Mouse (Mus musculus): ENCODE measurements at regions not wholly inside any gene's neighbourhood (a gene's known extent, or its start where the extent isn't known, plus 50 kb on each side); places are given as distances from the start of the nearest gene placed in this dataset.
A peak's percentile ranks its signal among the peaks of the same experiment; 100 is the strongest.
"Not testable (repeated sequence)": the region's sequence is repeated elsewhere in the genome, so short reads cannot be mapped to it uniquely, and the experiment has no call there.

DNA sequence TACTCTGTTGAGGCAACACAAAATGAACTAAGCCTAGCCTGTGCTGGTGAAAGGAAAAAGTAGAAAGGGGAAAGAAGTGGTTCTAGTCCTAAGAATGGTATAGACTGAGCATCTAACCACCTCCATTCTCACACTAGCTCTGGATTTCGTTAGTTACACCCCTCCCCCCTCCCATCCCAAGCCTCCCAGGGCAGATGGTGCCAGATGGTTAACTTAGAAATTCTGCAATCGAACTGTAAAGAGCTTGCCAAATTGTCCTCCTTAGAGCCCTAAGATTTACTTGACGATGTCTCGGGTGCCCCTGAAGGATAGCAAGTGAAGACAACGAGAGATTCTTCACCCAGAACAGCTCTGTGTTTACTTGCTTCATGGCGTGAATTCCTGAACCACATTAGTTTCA is 453.7 kb upstream of the Clint1 start:
- Histone ChIP-seq H3K27me3 (replicated peaks) (no peaks in the 10 kb centered on the region), H3K4me3 (no peak overlapping the region), H3K36me3 (replicated peaks) (no peaks in the 10 kb centered on the region), H3K4me1 (peaks cover 10% of the 10 kb centered on the region; the same call in 1 of the 2 replicates), H3K9ac (no peak overlapping the region), H3K4me2 (no peak overlapping the region), H3K27ac (no peak overlapping the region), H3K9me3 (no peaks in the 10 kb centered on the region)
- no peak for ATAC-seq (replicated peaks)
- 60% methylated on average over 6 of the region's 6 CpGs for WGBS

- Histone ChIP-seq H3K4me3 (no peak overlapping the region), H3K9ac (no peak overlapping the region), H3K4me1 (no peaks in the 10 kb centered on the region), H3K4me2 (no peak overlapping the region), H3K27ac (no peak overlapping the region), H3K9me3 (no peaks in the 10 kb centered on the region), H3K27me3 (replicated peaks) (no peaks in the 10 kb centered on the region), H3K36me3 (replicated peaks) (no peaks in the 10 kb centered on the region)
- no peak for ATAC-seq (replicated peaks)
- WGBS, result 80% methylated on average over 10 of the region's 10 CpGs
Measured at GRCm38 (mm10) chr11:45404377-45405029, 447.3 kb upstream of the Clint1 start.

DNA sequence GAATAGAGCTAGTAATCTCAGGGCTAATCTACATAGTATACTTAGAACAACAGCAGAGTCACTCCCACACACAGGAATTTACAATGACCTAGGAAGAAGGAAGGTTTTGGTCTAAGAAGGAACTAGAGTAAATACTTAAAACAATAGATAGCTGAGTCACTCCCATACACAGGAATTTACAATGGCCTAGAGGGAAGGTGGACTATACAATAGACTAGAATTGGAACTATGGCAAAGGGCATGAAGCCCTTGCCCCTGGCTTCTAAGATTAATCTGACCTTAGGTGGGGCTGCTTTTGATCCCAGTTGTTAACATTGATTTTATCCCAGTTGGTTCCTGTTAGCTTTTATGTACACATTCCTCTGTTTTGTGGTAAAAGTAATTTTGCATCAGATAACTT is 427.8 kb upstream of the Clint1 start:
- not testable (repeated sequence) for ATAC-seq (replicated peaks); H3K27me3 ChIP-seq (replicated peaks); H3K36me3 ChIP-seq (replicated peaks)

DNA sequence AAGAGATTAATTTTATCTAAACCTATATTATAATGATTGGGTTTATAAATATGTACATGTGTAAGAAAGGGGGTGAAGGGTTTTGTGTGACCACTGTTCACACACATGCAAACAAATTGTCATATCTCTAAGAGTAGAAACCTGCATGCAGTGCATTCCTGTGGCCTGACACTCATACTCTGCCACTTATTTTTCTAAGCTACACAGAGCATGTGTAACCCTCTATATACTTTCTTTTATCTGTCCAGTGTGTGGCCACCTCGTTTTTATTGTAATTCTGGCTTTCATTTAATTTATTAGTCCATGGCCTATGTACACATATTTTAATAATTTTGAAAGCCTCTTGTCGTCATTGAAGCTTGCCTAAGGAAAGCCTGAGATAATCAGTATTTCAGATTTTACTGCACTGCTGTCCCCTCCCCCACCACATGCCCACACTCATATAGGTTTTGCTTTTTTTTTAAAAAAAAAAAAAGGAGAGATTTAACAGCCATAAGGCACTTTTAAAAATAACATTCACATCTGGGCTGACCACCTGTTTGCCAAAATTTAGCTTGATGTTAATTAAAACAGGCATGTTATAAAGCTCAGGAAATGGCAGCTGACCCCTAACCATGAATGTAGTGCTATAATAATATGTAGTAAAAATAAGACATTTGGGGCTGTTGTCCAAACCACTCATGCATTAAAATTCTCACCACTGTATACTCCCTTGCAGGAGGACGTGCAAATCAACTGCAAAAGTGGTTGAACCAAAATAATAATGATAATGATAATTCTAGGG is 410.7 kb upstream of the Clint1 start:
- H3K4me2 ChIP-seq, result no peak overlapping the region
- H3K4me1 ChIP-seq, result no peaks in the 10 kb centered on the region
- no peaks in the 10 kb centered on the region for H3K27me3 ChIP-seq (replicated peaks)
- no peak for ATAC-seq (replicated peaks)
- H3K9me3 ChIP-seq, result no peaks in the 10 kb centered on the region
- no peak overlapping the region for H3K9ac ChIP-seq
- no peaks in the 10 kb centered on the region for H3K36me3 ChIP-seq (replicated peaks)
- WGBS, result 66% methylated on average over 3 of the region's 3 CpGs
- no peak overlapping the region for H3K4me3 ChIP-seq
- H3K27ac ChIP-seq, result no peak overlapping the region

More for the DNA sequence above, 427.8 kb upstream of the Clint1 start:
- H3K9ac ChIP-seq, H3K4me3 ChIP-seq, H3K9me3 ChIP-seq, H3K27ac ChIP-seq, H3K4me2 ChIP-seq, H3K4me1 ChIP-seq: not testable (repeated sequence)

DNA sequence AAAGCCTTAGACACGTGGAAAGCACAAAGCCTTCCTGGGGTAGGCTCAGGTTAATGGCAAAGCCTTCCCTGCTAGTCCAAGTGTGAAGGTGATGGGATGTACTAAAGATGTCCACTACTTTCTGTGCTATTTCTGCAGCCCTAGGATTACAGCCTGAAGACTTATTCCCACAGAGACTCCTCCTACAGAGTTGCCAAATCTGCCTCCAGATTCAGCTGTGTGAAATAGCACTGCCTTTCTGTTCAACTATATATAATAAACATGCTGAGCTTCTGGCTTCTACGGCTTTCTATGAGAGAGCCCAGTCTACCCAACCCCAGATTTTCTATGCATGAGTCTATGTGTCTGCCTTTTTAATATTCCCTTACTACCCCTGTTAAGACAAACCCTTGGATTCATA is 405.3 kb upstream of the Clint1 start:
- H3K4me2 ChIP-seq, result no peak overlapping the region
- no peak for ATAC-seq (replicated peaks)

DNA sequence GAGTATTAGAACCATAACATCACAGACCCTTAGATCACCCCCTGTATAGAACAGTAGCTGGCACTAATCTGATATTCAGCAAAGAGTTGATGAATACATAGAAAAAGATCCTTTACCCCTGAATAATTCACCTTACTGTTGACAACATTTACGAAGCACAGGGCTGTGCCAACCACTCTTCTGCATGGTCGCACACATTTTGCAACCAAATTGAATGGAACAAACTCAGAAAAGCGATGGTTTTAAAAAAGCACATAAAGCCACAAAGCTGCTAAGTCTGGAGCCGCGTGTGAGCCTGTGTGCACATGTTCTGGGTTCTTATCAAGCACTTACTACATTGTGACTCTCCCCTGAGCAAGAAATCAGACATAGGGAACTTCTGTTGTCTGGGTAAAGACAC is 397.6 kb upstream of the Clint1 start:
- ATAC-seq (replicated peaks), result no peak
- Histone ChIP-seq H3K9me3 (no peaks in the 10 kb centered on the region), H3K27me3 (replicated peaks) (no peaks in the 10 kb centered on the region), H3K36me3 (replicated peaks) (no peaks in the 10 kb centered on the region), H3K4me3 (no peak overlapping the region), H3K4me1 (0 out of 2 replicates have a peak, but pooled peaks cover 3% of the 10 kb centered on the region), H3K9ac (no peak overlapping the region), H3K4me2 (no peak overlapping the region), H3K27ac (no peak overlapping the region)
- WGBS, result 62% methylated on average over 5 of the region's 5 CpGs

More for the DNA sequence above, 405.3 kb upstream of the Clint1 start:
- Histone ChIP-seq H3K4me1 (no peaks in the 10 kb centered on the region), H3K9me3 (no peaks in the 10 kb centered on the region), H3K36me3 (replicated peaks) (no peaks in the 10 kb centered on the region), H3K4me3 (no peak overlapping the region), H3K9ac (no peak overlapping the region), H3K27me3 (replicated peaks) (no peaks in the 10 kb centered on the region), H3K27ac (no peak overlapping the region)
- 91% methylated on average over 2 of the region's 2 CpGs for WGBS

DNA sequence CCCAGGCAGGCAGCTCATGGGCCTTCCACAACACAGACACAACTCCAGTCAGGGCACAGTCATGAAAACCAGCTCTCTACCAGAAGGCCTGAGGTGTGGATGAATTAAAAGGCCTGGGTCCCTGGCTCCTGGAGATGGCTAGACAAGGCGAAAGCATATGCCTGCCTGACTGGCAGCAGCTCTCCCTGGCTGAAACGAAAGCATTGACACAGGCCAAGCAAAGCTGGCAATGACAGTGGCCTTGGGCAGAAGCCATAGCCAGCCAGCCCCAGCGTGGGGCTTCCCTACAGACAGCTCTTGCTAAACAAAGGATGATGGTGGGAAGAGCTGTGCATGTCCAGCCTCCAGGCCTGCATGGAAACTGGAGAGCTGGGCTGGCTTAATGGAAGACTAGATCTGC is 396.9 kb upstream of the Clint1 start:
- Histone ChIP-seq H3K4me2 (no peak overlapping the region), H3K4me3 (no peak overlapping the region), H3K9ac (no peak overlapping the region), H3K27ac (no peak overlapping the region), H3K9me3 (no peaks in the 10 kb centered on the region), H3K4me1 (peaks cover 7% of the 10 kb centered on the region; the same call in 1 of the 2 replicates), H3K36me3 (replicated peaks) (no peaks in the 10 kb centered on the region), H3K27me3 (replicated peaks) (no peaks in the 10 kb centered on the region)
- peak; percentile 54 for ATAC-seq (replicated peaks)
- WGBS, result 70% methylated on average over 3 of the region's 3 CpGs

- no peaks in the 10 kb centered on the region for H3K36me3 ChIP-seq (replicated peaks)
- no peaks in the 10 kb centered on the region for H3K9me3 ChIP-seq
- no peaks in the 10 kb centered on the region for H3K27me3 ChIP-seq (replicated peaks)
- WGBS, result 83% methylated on average over 3 of the region's 3 CpGs
- no peak overlapping the region for H3K27ac ChIP-seq
- H3K4me3 ChIP-seq, result no peak overlapping the region
- H3K4me2 ChIP-seq, result no peak overlapping the region
- H3K4me1 ChIP-seq, result peaks cover 12% of the 10 kb centered on the region; the same call in 1 of the 2 replicates
- no peak overlapping the region for H3K9ac ChIP-seq
- ATAC-seq (replicated peaks), result no peak
Measured at GRCm38 (mm10) chr11:45456724-45457123, 395.1 kb upstream of the Clint1 start.

- Histone ChIP-seq H3K27me3 (replicated peaks) (no peaks in the 10 kb centered on the region), H3K4me3 (no peak overlapping the region), H3K9me3 (no peaks in the 10 kb centered on the region), H3K4me2 (no peak overlapping the region), H3K27ac (no peak overlapping the region), H3K9ac (no peak overlapping the region), H3K4me1 (peaks cover 12% of the 10 kb centered on the region; the same call in 1 of the 2 replicates), H3K36me3 (replicated peaks) (no peaks in the 10 kb centered on the region)
- 79% methylated on average over 4 of the region's 4 CpGs for WGBS
- no peak for ATAC-seq (replicated peaks)
Measured at GRCm38 (mm10) chr11:45457597-45457996, 394.3 kb upstream of the Clint1 start.

DNA sequence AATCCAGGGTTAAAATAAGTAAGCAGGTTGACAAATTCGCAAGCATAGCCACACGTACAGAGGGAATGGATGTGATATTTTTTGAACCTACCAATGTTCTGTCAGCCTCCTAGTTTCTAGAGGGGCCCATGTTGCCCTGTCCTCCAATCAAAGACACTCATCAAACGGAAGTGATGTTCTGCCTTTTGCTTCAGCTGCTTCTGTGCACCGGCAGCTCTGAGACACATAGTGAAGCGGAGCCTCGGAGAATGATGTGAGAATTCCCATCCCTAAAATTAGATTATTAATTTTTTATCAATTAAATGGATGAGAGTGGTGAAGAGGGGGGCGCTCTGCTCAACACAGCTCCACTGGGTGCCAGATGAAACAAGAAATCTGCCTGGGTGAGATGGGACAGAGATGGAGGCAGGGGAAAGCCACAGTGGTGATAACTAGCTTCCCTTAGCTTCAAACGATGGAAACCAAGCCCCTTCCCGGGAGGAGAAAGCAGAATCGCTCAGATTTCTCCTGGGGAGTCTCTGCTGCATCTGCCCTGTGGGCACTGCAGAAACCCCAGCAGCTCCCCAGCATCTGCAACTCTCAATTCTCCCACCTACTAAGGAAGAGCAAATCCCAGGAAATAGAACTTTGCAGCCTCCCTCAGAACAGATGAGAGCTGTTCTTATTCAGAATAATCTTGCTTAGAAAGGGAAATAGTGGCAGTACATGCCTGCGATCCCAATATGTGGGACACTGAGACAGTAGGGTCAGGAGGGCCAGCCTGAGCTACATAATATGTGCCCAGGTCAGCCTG is 391.7 kb upstream of the Clint1 start:
- H3K4me1 ChIP-seq, result peaks cover 9% of the 10 kb centered on the region; the same call in 1 of the 2 replicates
- 71% methylated on average over 11 of the region's 11 CpGs for WGBS
- H3K27me3 ChIP-seq (replicated peaks), result no peaks in the 10 kb centered on the region
- H3K4me2 ChIP-seq, result no peak overlapping the region
- no peak overlapping the region; the same call in 1 of the 2 replicates for H3K27ac ChIP-seq
- no peaks in the 10 kb centered on the region for H3K9me3 ChIP-seq
- no peak overlapping the region for H3K4me3 ChIP-seq
- ATAC-seq (replicated peaks), result no peak
- H3K9ac ChIP-seq, result no peak overlapping the region
- H3K36me3 ChIP-seq (replicated peaks), result no peaks in the 10 kb centered on the region

DNA sequence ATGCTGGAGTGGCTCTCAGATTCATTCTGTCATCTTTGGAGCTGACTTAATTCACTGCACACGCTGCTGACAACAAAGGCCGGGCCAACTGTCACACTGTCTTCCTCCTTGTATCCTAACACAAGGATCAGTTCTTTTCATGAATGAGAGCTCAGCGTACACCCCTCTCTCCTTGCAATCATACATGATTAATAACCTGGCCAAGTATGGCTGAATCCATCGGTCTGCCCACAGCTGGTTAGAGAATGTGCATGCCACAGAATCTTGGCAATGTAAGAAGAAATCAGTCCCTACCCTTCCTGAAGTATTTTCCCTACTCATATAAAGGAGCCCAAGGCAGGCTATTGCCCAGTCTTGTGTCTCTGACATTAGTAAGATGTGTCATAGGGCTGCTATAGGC is 387.4 kb upstream of the Clint1 start:
- no peak for ATAC-seq (replicated peaks)
- no peak overlapping the region for H3K9ac ChIP-seq
- H3K4me3 ChIP-seq, result no peak overlapping the region
- H3K9me3 ChIP-seq, result no peaks in the 10 kb centered on the region
- H3K27me3 ChIP-seq (replicated peaks), result no peaks in the 10 kb centered on the region
- peaks cover 9% of the 10 kb centered on the region; the same call in 1 of the 2 replicates for H3K4me1 ChIP-seq
- WGBS, result 43% methylated on average over 4 of the region's 4 CpGs
- no peaks in the 10 kb centered on the region for H3K36me3 ChIP-seq (replicated peaks)
- H3K4me2 ChIP-seq, result no peak overlapping the region
- H3K27ac ChIP-seq, result no peak overlapping the region

- Histone ChIP-seq H3K4me2 (no peak overlapping the region), H3K27me3 (replicated peaks) (no peaks in the 10 kb centered on the region), H3K4me3 (no peak overlapping the region), H3K9me3 (no peaks in the 10 kb centered on the region), H3K27ac (no peak overlapping the region), H3K9ac (no peak overlapping the region), H3K36me3 (replicated peaks) (no peaks in the 10 kb centered on the region), H3K4me1 (no peaks in the 10 kb centered on the region)
- WGBS, result 42% methylated on average over 3 of the region's 3 CpGs
- 0 out of 2 replicates have a peak, but pooled peaks have one; percentile 52 for ATAC-seq (replicated peaks)
Measured at GRCm38 (mm10) chr11:45466350-45466749, 385.5 kb upstream of the Clint1 start.

Data from midbrain, embryonic 15.5 days (tissue).